Mouse (Mus musculus) cerebellum, adult 2 months (tissue): ENCODE measurements around the gene Irf2bpl.

Source experiments
- CTCF ChIP-seq: fragments of 200-500 bp; IDR thresholded peaks from 2 replicates; pipeline ENCODE4 v1.5.1; 2011; ENCODE audit warnings: low read depth, mild to moderate bottlenecking, control low read depth, low read length, moderate library complexity, borderline replicate concordance; ENCODE audit not compliant: insufficient read depth
- POLR2A ChIP-seq: fragments of 200-500 bp; IDR thresholded peaks from 2 replicates; pipeline ENCODE4 v1.6.1; 2011; ENCODE audit warnings: low read length, control low read depth, borderline replicate concordance; ENCODE audit not compliant: insufficient read depth

GRCm38 (mm10) chr12:86930934-86931729 lies 46.5 kb upstream of the Irf2bpl start:
- no peak for TF ChIP-seq CTCF
- TF ChIP-seq POLR2A, result no peak
